Mouse (Mus musculus) lung, postnatal 14 days (tissue): ENCODE measurements around the gene Baz2b.

Experiments used
- DNase-seq: peaks from one replicate; pipeline ENCODE4 v3.0.0; 2021

Baz2b gene

GRCm38 (mm10) chr2:59997479-59998228 is 212.0 kb downstream of the Baz2b start:
- DNase-seq, result no peak

DNA sequence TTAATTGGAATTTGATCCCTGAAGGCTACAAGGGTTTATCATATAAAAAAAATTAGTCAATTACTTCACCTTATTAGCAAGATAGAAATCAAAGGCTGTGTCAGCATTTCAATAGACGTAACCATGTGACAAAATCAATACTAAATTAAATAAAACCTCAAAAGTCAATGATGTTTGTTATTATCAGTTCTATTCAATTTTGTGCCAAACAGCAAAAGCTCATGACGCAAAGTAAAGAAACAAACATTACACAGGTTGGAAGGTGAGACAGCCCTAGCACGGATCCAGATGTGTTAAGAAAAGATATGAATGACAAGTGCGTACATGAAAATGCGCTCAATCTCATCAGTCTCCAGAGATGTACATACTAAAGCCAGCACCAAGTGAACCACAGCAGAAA is 212.7 kb downstream of the Baz2b start:
- no peak for DNase-seq

GRCm38 (mm10) chr2:59993190-59993535 is 216.5 kb downstream of the Baz2b start:
- DNase-seq, result no peak

GRCm38 (mm10) chr2:59992488-59993189 is 217.0 kb downstream of the Baz2b start:
- peak; percentile 19 for DNase-seq

DNA sequence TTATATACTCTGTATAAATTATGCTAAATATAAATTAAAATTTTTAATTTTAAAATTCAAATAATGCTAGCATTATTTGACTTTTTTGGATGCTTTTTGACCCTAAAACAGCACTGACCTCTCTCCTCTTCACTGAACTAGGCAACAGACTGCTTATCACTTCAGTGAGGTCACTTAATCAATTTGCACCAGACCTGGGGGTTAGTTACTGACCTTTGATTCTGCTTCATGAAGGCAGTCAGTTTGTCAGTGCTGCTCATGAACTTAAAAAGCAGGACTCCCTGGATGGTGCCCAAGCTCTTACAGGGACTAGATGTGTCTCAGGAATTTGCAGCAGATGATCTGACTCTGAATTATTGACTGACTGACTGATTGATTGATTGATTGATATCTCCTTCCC is 217.9 kb downstream of the Baz2b start:
- DNase-seq, result no peak

- DNase-seq, result no peak
Observed at GRCm38 (mm10) chr2:59987521-59987920, 222.1 kb downstream of the Baz2b start.

GRCm38 (mm10) chr2:59979488-59980220 is 230.0 kb downstream of the Baz2b start:
- DNase-seq, result no peak

- no peak for DNase-seq
Observed at GRCm38 (mm10) chr2:59976680-59977079, 233.0 kb downstream of the Baz2b start.

DNA sequence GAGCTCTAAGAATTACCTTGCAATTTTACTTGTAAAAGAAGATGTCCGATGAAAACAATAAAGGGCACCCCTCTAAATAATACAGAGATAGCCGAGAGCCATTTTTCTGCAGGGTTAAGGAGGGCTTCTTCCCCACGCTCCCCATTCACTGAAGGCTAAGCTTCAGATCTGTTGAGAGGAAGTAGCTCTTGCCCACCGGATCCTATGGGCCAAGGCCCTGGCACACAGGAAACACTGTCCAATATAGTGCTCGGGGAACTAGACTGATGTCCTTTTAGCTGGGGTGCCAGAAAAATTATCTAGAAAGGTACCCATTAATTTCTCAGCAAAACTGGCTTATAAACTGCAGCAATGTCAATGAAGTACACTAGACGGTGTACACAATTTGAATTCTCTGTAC is 233.9 kb downstream of the Baz2b start:
- no peak for DNase-seq

- DNase-seq, result no peak
Observed at GRCm38 (mm10) chr2:59973962-59974361, 235.7 kb downstream of the Baz2b start.

DNA sequence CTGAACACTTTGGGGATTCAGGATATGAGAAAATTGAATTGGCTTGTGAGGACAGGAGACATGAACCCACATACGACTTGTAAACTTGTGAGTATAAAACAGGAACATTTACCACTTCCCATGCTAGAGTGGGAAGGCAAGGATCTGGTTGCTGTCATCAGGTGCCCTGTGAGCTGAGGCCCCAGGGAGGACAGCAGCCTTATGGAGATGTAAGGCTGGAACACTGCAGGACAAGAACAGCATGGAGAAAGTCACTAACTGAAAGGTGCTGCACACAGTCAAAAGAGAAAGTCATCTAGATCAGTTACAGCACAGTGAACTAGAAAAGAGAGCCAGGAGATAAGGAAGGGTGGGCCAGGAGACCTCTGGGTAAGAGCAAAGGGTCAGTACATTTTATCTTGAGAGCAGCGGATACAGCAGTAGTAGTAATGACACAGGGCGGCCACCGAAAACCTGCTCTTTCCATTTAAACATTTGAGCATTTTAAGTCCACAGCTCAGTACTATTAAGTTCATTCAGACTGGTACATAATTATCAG is 236.5 kb downstream of the Baz2b start:
- DNase-seq, result no peak

DNA sequence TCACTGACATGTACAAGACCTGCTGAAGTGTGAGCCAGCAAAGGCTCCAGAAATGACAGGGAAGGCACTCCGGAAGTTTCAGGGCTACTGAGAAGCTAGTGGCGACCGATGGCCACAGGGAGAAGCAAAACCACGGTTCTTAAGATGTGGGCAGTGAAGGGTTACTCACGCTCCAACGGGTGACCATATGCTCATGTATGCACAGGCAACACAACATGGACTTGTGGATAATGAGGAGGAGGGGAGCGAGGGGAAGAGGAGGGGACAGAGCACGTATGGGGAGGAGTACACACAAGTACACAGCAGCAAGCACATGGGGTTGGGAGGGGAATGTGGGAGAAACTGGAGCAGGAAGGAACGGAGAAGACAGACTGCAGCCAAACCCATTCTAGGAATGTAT is 239.1 kb downstream of the Baz2b start:
- DNase-seq, result no peak

DNA sequence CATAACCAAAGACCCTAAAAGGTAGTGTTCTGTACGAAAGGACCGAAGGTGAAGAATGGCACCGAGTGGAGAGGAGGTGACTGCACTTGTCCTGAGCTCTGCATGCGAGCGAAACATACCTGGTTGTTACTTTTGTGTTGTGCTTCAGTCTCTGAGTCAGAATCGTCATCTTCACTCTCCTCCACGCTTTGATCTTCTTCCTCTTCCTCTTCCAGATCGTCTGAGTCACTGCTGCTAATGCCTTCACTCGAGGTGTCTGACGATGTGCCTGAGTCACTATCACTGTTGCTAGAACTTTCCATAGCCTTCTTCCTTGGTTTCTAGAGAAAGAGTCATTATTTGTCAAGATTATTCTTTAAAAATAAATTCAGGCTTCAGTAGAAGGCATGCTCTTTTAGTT is 240.5 kb downstream of the Baz2b start:
- no peak for DNase-seq

GRCm38 (mm10) chr2:59968593-59968992 is 241.0 kb downstream of the Baz2b start:
- DNase-seq, result no peak

DNA sequence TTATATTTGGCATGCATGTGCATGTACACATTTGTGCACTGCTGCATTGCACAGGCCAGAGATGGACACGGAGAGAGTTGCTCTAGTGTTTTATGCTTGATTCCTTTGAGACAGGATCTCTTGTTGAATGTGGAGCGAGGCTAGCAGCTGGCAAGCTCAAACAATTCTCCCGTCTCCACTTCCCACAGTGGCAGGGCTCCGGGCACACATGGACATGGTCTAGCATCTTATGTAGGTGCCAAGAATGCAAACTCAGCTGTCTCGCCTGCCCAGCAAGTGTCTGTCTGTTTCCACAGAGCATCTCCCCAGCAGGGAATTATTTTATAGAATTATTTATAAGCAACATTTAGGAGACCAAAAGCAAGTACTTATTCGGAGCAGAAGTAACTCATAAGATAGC is 243.2 kb downstream of the Baz2b start:
- DNase-seq, result no peak

DNA sequence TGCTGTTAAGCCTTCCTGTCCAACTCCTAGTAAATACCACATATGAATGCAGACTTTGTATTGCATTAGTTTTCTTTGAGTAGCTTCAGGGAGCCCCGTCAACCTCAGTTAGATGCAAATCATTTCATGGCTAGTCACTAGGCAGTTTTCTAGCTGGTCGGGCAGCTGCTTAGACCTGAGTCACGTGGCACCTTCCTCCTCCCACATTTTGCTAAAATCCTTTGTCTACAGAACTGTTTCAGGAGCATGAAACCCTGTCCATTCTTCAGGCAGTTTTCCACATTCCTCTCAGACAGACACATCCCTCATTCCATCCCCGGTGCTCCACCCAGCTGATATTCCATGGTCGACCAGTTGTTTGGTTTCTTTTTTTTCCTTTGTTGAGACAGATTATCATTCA is 246.6 kb downstream of the Baz2b start:
- no peak for DNase-seq

- no peak for DNase-seq
Observed at GRCm38 (mm10) chr2:59962579-59962978, 247.1 kb downstream of the Baz2b start.

DNA sequence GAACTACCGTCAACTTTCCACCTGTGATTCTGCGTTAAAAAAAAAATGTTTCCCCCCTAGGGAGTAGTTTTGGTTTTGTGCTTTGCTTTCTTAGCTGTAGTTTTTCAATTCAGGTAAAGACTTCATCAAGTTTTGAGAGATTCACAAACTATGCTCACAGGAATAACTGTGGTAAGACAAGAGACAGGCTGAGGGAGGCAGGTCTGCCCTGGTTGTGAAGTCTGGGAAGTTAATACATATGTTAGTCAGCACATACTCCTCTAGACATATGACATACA is 249.2 kb downstream of the Baz2b start:
- DNase-seq, result no peak

DNA sequence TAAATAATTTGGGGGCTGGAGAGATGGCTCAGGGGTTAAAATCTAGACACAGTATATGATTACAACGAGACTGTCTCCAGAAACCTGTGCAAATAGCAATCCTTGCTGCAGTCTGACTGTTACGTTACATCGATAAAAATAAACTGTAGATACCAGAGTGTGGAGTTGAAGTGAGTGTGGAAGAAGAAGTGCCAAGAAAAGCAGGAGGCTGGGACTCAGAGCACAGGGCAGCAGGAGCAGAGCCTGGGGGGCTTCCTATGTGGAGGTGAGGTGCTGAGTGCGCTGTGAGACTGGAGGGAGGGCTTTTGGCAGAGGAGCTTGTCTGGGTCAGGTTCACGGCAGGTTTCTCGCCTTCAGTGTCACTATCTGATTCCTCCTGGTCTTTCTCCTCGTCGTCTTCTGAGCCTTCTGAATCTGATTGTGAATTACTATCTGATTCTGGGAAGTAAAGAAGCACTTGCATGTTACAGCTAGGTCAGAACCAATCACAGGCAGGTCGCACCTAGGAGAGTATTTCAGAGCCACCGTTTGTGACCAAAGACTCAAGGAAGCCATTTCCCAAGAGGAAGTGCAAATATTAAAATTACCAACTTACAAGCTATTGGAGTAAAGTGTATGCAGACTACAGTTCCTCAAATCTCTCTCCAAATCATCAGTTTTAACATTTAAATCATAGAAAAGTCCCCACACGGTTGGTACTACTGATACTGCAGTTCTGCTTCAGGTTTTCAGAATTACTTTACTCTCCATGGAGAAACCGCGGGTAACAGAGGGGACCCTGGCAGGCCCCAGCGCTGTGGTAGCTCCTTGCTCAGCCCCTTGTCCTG is 249.8 kb downstream of the Baz2b start:
- DNase-seq, result no peak

- peak; percentile 37 for DNase-seq
Observed at GRCm38 (mm10) chr2:59958543-59958942, 251.1 kb downstream of the Baz2b start.

DNA sequence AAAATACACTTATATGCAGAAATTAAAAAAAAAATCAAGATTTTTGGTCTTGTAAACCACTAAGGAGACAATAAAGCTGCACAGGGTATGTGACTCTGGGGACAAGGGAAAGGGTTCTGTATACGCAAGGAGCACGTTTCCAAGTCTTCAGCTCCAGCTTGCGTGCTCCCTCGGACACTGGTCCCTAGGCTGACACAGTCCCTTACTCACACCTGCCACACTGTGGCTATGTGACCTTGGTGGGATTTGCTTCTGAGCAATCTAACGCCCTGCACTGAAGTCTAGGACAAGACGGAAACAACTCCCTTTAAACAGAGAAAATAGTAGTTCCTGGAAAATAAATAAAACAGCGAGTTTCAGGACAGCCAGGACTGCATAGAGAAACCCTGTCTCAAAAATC is 253.7 kb downstream of the Baz2b start:
- no peak for DNase-seq

DNA sequence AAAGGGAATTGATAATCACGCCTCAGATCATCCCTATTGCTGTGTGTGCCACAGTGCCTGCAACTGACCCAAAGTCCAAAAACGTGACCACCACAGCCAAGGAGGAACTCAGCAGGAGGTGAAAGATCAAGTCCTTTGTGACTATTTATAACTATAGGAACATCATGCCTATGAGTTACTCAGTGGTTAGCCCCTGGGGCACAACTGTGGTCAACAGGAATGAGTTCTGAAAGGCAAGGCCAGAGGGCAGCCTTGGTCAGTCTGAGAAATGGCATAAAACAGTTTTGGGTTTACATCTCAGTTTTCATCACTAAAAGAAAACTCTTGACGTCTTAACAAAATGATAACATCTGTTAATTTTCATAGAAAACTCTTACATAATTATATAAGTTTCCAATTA is 254.8 kb downstream of the Baz2b start:
- DNase-seq, result no peak
